Mouse (Mus musculus) kidney, postnatal 36 days (tissue): ENCODE measurements at regions not wholly inside any gene's neighbourhood (a gene's known extent, or its start where the extent isn't known, plus 50 kb on each side); places are given as distances from the start of the nearest gene placed in this dataset.

ENCODE experiments used
- DNase-seq, 2 experiments: peaks; one replicate each; pipeline ENCODE4 v3.0.0; 2021 to 2022; ENCODE audit warnings: mixed read lengths in 2 of 2

- peak; percentile 45 to 81 for DNase-seq
These were observed 51.3 kb upstream of the S1pr1 start for GRCm38 (mm10) chr3:115766153-115766552.

DNA sequence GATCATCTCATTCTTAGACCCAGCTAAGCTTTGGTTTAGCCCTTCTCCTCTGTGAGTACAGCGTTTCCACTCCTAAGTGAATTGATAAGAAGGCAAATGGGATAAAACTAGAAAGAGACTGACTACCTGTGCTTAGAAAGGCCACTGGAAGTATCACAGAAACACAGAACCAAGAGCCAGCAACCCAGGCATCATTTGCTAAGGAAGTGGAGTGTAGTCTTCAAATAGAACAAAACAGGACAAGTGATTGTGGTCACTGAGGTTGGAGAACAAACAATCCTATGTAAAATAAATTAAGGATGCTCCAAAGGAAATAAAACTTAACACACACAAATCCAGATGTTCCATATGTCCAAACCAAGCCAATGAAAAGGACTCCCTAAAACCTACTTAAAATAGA is 53.4 kb upstream of the S1pr1 start:
- DNase-seq = no peak

- peak; percentile 53 to 88 for DNase-seq
These were observed 54.1 kb upstream of the S1pr1 start for GRCm38 (mm10) chr3:115768761-115769530.

GRCm38 (mm10) chr3:115772676-115773075 is 57.8 kb upstream of the S1pr1 start:
- DNase-seq = no peak

- no peak for DNase-seq
These were observed 59.4 kb upstream of the S1pr1 start for GRCm38 (mm10) chr3:115774321-115774720.

- no peak for DNase-seq
These were observed 59.9 kb upstream of the S1pr1 start for GRCm38 (mm10) chr3:115774723-115775122.

DNA sequence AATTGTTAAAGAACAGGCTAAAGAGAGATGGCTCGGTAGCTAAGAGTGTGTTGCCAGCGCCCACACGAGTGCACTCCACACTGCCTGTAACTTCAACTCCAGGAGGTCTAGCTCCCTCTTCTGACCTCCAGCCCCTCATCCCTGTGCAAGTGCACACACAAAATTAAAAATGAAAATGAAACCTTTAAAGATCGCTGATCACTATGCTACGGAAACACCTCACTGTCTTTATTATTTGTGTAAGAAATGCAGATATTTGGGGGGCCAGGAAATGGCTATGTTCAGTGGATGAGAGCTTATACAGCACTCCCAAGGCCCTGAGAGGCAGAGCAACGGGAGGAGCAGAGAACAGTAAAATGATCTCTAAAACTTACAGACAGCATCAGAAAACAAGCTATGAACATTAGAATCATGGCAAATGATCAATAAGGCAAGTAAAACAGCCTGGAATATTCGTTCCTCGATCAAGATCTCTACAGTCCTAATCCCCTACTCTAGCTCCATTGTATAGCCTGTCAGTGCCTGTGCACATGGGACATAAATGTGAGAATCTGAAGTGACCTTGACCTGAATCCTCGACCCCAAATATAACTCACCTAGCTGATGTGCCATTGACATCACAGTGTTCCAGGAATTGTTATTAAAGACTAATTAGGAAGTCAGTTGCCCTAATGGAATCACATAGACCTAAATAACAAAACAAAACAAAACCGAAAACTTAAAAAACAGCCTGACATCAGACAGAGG is 64.4 kb upstream of the S1pr1 start:
- no peak for DNase-seq

DNA sequence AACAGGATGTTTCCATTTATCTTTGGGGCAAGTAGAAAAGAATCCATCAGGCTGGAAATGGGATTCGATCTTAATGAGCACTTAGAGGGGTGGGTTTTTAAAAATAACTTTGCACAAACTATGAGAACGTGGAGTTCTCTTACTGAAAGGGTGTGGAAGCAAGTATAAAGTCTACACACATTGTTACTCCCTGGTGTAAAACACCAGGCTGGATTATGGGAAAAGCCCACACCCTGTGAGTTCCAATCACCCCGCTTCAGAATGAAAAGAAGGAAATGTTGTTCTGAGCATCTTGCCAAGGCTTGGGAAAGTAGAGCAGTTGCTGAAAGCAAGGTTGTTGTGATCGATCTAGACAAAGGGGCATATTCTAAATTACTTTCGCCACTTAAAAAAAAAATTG is 65.0 kb upstream of the S1pr1 start:
- DNase-seq = peak in 1 of 2 experiments; percentile 7

DNA sequence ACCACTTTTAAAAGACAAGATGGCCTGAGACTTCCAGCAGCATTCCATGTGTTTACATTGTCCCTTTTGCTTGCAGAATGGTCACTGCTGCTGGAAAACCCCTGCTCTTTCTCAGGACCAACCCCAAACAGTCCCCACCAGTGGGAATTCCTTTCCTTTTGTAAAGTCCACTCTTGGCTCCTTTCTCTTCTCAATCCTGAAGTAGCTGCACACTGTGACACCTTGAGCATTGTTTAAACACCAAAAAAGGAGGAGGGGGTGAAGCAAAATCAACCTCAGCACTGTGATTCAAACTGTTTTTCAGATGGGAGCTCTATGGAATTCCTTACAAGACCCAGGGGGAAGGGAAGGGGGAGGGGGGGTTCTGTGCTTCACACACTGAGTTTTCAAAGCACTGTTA is 67.9 kb upstream of the S1pr1 start:
- DNase-seq = no peak

GRCm38 (mm10) chr3:115787360-115787759 is 72.5 kb upstream of the S1pr1 start:
- DNase-seq = no peak

DNA sequence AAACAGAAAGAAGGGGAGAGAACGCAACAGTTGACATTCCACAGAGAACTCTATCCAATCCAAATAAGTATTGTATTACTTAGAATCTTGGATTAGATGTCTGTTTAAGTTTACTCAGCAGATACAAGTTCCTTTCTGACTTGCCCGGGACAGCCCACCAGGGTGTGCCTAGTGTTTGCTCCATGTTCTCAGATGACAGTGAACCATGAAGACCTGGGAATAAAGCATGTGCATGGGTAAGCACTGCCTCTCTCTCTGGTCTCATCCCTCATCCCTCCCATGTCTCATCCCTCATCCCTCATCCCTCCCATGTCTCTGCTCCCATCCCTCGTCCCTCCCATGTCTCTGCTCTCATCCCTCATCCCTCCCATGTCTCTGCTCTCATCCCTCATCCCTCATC is 73.7 kb upstream of the S1pr1 start:
- DNase-seq = no peak

- DNase-seq = peak; percentile 28 to 30
These were observed 74.2 kb upstream of the S1pr1 start for GRCm38 (mm10) chr3:115789063-115789462.

DNA sequence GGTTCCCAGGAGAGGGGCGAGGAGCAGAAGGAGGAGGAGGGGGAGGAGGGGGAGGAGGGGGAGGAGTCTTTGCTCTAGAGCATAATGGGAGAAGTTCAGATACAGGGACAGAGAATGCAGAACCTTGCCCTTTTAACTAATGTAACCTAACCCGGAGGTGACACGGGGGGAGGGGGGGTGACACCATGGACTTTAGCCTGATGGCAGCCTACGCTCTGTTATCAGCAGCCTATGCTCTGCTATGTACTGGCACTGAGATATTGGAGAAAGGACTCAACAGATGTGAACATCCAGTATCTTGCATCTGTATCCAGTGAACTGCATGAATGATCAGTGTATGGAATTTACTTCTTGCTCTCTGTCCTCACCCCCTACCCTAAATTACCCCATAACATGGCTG is 77.7 kb upstream of the S1pr1 start:
- DNase-seq = no peak

DNA sequence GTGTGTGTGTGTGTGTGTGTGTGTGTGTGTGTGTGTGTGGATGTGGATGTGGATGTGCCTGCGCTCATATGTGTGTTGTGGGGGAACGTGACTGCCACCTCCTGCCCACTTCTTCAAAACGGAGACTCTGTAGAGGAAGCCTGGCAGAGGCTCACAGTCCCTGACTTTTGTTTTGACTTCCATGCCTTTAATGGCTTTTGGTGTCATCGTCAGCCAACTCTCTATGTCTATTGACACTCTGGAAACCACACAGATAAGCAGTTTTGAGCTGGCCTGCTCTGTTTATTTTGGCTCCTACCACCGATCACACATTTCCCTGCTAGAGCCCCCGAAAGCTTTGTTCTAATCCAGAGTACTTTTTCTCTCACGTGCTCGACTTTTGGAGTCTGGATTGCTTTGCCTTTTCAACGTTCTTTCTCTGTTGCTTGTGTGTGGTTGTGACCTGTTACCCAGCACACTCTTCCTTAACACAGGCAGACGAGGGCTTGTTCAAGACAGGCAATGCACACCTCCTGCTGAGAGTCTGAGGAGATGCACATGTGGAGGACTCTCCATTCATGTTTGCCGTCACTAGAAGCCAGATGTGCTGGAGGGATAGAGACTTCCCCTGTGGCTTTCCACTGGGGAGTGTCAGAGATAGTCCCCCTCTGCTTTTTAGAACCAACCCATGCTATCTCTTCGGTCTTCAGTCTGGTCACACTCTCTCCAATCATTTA is 78.6 kb upstream of the S1pr1 start:
- peak; percentile 58 to 62 for DNase-seq

- no peak for DNase-seq
These were observed 84.5 kb upstream of the S1pr1 start for GRCm38 (mm10) chr3:115799326-115799725.

GRCm38 (mm10) chr3:115799981-115800380 is 85.1 kb upstream of the S1pr1 start:
- DNase-seq = no peak

- DNase-seq = no peak
These were observed 86.0 kb upstream of the S1pr1 start for GRCm38 (mm10) chr3:115800873-115801272.

GRCm38 (mm10) chr3:115801581-115802200 is 85.9 kb upstream of the Dph5 start:
- DNase-seq = peak; percentile 18 to 31

GRCm38 (mm10) chr3:115804616-115805015 is 83.0 kb upstream of the Dph5 start:
- DNase-seq = no peak

GRCm38 (mm10) chr3:115807032-115807431 is 80.6 kb upstream of the Dph5 start:
- DNase-seq = no peak

- DNase-seq = peak; percentile 15 to 39
These were observed 72.5 kb upstream of the Dph5 start for GRCm38 (mm10) chr3:115815168-115815567.

- peak; percentile 53 to 72 for DNase-seq
These were observed 72.0 kb upstream of the Dph5 start for GRCm38 (mm10) chr3:115815571-115816156.
